Mouse (Mus musculus) cortical plate, adult 2 months (tissue): Measurements from ENCODE around the gene Tcp11l2.

Experiments used
- CTCF ChIP-seq: fragments of 200-500 bp; IDR thresholded peaks from 2 replicates; pipeline ENCODE4 v1.5.1; 2011; ENCODE audit warnings: mild to moderate bottlenecking, control low read depth, low read length; ENCODE audit not compliant: insufficient read depth; ENCODE audit errors: extremely low read depth
- POLR2A ChIP-seq: fragments of 200-500 bp; IDR thresholded peaks from 2 replicates; pipeline ENCODE4 v1.6.1; 2011; ENCODE audit warnings: mild to moderate bottlenecking, low read length, control low read depth; ENCODE audit not compliant: insufficient read depth; ENCODE audit errors: extremely low read depth

DNA sequence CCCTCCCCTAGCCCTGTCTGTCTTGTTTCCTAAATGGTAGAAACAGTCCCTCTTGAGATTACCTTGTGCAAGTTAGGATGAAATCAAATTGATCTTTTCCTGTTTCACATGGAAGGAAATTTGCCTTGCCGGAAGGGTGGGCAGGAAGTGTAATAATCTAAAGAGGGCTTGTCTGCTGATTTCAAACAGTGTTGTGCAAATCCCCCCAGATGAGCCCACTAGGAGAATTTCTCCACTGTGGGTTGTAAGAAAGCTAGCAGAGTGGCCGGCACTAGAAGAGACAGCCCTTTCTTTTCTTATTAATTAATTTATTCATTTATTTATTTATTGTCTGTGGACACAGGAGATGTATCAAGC, 8.8 kb downstream of the Tcp11l2 start:
- TF ChIP-seq CTCF (no peak), POLR2A (no peak)
